Mouse (Mus musculus) heart, postnatal 14 days (tissue): ENCODE measurements at regions not wholly inside any gene's neighbourhood (a gene's known extent, or its start where the extent isn't known, plus 50 kb on each side); places are given as distances from the start of the nearest gene placed in this dataset.
"Not testable (repeated sequence)": the region's sequence is repeated elsewhere in the genome, so short reads cannot be mapped to it uniquely, and the experiment has no call there.

ENCODE experiments used
- DNase-seq, 2 experiments: peaks; one replicate each; pipeline ENCODE4 v3.0.0; 2021 to 2022
- intact Hi-C: fragments of 180-260 bp; cut with DNase I; formaldehyde crosslinking; loops from one replicate; pipeline ENCODE4 v1.15.1; 2025

DNA sequence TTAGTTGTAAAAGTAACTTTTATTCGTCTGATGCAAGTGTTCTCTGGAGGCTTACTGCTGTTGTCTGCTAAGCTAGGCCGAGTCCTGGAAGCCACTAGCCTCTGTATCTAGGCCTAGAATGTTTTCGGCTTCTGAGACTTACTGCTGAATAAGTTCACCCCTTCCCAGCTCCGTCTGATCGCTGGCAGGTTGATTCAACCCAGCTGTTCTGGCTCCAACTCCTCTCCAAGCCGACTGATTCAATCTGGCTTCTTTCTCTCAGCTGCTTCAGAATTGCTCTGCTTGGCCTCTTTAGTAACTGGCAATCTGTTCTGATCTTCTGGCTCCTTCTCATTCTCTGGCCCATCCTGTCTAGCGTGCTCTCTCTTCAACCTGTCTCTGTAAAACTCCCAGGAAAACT is 285.6 kb downstream of the Vrk1 start:
- DNase-seq = no peak
- intact Hi-C loops = no loop called here

DNA sequence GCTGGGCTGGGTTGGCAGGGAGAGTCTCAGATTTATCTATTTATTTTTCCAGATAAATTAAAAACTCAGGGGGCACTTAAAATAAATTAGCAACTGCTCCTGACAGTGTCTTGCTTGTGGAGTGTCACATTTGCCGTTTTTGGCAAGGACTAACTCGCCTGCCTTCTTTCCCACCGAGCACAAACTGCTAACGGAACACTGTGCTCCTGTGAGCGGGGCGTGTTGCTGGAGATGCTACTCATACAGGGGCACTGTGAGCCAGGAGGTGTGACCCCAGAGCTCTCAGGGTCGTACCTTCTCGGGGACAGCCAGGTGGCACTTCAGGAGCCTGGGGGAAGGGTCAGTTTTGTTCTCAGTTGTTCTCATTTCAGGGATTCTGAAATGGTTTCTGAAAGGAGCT is 292.6 kb downstream of the Vrk1 start:
- DNase-seq = no peak
- intact Hi-C loops = no loop called here

DNA sequence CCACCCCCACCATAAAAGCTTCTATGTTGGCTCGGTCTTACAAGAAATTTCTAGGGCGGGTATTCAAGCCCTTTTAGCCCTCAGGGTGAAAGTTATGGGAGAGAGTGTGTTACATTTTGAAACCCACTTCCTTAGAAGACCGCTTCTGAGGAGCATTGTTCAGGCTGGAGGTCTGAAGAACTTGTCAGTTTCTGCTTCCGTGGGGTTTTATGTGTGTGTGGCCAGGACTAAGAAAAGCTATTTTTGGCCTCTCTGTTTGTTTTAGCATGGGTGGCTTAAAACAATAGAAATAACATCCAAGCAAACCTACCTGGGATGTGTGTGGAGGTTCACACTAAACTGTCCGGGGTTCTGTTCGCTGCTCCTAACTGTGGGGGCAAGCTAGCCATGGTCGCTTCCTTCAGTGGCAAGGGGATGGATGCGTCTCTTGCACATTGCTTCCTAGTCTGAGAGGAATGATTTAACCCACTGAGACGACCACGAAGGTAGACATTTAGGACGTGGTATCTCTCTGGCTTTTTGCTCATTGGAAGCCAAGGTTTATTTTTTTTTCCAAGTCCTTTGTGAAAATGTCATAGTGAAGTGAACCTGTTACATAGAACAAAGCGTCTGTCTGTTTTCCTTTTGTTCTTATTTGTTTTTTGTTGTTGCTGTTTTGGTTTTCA is 298.4 kb downstream of the Vrk1 start:
- DNase-seq = no peak

DNA sequence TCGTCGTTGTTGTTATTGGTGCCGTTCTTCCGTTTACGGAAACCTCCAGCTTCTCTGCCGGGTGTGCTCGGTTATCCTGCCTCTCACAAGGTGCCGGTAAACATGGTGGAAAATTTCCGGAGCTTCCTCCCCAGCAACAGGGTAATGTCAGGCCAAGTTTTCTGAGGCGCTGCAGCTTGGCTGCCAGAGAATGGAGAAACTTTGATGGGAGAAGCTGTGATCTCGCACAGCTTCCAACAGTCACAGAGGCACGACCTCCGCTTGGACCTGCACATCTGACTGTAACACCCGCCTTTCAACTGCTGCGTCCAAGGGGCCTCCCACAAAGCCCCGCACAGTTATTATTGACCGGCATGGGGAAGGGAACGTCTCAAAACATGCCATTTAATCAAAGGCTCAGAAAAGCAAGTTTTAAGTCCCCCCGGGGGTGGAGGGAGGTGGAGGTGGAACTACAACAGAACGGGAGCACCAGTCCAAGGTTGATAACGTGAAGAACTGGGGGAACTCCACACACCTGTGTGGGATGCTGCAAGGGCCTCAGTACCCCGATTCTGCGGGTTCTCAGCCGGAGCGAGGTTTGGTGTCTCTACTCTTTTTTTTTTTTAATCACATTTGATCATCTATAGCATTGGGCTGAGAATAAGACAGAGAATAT is 299.1 kb downstream of the Vrk1 start:
- no peak for DNase-seq
- intact Hi-C loops = no loop called here

More for the DNA sequence above, 298.4 kb downstream of the Vrk1 start:
- intact Hi-C loops = no loop called here

DNA sequence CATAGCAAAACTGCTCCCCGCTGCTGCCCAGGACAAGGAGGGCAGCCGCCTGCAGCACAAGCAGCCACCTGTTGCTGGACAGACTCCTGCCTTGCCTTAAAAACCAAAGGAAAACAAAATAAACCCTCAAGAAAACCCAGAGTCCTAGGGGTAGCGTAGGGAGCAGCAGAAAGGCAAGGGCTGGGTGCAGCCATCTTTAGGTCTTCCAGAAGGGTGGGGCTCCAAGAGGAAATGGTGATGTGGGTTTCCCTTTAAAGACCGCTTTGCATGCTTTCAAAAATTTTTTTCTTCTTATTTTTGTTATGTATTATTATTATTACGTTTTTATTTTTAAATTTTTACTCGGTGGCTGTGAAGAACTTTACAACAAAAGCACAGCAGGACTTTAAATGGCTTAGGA is 300.1 kb downstream of the Vrk1 start:
- no peak for DNase-seq
- intact Hi-C loops = no loop called here

DNA sequence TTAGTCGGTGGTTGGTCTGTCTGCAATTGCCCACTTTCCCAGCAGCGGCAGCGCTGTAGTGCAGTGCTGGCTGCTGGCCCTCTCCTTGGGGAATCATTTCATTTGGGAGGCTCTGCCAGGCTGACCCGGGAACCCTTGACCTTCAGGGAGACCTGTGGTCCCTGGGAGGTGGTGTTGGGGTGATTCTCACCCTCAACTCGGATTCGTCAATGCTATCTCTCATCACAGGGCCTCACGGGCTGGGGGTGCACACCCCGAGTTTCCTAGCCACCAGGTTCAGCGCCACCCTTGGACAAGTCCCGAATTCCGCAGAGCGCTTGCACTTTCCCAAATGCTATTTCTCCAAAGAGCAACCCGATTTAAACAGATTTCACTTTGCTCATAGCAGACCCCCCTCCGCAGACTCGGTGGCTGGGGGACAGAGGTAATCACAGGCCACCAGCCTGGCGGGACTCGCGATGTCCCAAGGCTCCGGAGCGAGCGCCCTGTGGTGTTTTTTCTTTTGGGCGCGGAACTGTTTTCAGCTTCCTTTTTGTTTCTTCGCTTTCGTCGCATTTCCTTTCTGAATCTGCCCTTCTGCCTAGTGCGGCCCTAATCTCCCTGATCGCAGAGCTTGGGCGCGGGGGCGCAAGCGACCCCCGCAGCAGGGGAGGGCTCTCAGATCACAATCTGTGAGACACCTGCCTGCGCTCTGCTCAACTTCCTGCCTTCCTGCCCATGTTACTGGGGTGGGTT is 300.7 kb downstream of the Vrk1 start:
- intact Hi-C loops = no loop called here
- DNase-seq = peak; percentile 4 to 10

DNA sequence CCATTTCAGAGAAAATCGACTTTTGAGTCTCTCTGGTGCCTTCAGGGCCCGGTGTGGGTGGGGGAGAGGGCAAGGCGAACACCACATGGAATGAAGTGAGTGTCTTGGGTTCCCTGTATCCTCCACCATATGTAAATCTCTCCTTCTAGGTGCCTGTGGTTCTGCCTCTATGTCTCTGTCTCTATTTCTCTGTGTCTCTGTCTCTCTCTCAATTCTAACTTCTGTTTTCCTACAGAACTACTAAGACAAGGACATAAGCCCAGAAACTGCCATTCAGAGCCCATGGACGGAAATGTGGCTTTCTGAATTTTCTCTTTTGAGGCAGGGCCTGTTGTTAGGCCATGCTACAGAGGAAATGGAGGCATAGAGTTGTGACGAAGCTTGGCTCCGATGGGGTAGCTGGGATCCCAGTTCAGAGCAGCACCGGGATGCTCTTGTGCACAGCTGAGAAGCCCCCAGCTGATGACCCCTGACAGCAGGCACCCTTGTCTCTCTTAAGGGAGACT is 301.3 kb downstream of the Vrk1 start:
- DNase-seq = no peak
- intact Hi-C loops = no loop called here

DNA sequence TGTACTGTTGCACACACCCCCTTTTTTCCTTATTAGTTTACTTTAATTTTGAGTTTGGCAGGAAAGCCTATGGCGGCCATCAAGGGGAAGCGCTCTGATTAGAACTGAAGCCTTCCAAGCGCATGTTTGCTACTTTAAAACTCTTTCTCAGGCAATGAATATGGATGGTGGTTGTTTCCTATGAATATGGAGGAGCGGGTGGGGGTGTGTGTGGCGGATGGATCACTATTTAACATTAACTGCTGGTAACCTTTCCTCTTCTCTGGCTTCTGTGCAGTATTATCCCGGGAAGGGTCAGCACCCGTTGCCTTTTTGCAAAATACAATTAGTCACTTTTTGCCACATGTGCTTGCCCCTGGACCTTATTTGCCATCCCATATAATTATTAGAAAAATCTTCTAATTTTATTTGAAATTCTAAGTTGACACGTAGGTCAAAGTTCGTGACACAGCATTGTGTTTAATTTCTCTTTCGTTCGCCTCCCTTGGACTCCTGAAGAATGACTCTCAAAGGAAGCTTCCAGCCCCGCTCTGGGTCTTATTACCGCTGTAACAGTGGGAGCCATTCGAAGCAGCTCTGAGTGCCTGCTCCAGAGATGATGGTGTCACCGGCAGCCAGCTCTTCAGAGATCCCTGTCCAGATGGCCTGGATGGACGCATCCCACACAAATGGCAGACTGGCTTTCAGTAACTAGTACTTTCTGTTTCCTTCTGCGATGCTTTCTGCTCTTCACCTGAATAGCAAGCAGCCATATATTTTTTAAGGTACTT is 302.0 kb downstream of the Vrk1 start:
- intact Hi-C loops = no loop called here
- DNase-seq = no peak

DNA sequence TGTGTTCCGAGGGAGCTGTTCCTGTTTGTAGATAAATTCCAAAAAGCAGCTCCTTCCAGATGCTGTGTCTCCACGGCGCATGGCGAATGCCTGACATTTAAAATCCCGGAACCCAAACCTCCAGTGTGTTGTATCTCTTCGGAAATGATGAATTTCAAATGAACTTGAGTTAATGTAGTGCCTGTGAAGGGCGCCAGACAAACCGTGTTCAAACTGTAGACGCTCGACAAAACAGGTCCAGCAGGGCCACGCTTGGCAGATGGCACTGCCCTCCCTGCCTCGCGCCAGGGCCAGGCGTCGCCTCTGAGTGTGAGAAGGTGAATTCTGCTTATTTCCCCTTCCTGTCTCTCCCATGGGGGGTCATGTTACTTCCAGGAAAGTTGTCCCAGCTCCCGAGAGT is 307.7 kb downstream of the Vrk1 start:
- DNase-seq = no peak
- intact Hi-C loops = no loop called here

DNA sequence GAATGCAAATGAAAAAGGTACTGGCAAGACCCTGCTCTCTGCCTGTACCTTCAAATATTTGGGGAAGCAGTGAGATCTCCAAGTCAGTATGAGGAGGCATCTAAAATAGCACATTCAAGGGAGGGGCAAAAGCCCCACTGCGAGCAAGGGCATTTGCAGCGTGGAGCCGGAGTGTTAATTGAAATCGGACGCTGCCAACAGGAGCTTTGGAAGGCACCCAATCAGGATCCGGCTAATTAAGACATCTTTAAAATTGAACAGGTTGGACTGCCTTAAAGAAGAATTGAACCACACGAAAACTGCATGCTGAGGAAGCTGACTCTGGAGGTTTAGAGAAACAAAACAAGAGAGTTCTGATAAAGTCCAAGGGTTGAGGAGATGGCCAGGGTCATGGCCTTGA is 311.5 kb downstream of the Vrk1 start:
- intact Hi-C loops = no loop called here
- no peak for DNase-seq

DNA sequence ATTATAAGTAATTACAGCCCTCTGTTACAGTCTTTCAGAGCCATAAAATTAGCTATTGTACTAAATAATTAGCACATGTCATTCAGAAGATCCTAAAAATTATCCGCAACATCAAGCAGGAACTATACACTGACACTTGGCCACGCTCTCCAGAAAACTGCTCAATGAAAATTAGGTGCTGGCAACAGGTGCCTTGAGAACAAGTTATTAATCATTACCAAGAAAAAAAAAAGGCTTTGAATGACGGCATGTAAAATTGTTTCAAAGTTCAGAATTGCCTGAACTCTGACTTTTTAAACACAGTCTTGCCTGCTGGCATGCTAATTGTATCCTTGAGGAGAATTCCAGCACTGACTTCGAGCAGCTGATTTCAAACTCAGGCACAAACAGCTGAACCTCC is 316.6 kb downstream of the Vrk1 start:
- intact Hi-C loops = no loop called here
- no peak for DNase-seq

DNA sequence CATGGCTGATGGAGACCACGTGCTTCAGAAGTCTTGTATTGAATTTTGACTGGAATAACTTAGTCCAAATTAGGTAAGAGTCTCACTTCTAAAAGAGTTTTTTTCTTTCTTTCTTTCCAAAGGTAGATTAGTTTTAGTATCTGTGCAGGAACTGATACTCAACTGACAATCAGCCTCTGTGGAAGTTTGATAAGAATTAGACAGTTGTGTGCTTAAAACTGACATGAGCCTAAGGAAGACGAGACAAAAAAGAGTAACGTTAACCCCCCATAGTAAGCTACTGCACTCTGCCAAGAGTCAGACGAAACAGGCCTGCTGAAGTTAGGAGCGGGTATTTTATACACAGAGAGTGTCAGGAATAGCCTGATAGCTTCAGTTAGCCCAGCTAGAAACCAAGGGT is 317.3 kb downstream of the Vrk1 start:
- intact Hi-C loops = no loop called here

DNA sequence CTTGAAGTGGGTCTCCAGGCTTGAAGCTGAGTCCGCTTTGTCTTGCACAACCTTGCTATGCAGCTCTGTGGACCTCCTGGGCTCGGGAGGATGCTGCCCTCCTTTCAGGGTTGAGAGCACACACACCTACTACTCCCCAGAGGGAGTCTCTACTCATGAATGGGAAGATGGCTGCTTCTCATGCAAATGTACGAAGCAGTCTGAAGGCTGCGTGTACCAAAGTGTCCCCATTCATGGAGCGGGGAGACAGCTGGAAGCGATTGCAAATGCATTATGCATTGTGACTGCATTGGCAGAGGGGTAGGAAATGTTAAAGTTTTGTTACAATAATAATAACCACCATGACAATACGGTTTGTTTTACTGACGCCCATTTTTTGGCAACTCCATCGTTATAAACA is 347.8 kb downstream of the Vrk1 start:
- DNase-seq = no peak
- intact Hi-C loops = no loop called here

More for the DNA sequence above, 317.3 kb downstream of the Vrk1 start:
- no peak for DNase-seq

DNA sequence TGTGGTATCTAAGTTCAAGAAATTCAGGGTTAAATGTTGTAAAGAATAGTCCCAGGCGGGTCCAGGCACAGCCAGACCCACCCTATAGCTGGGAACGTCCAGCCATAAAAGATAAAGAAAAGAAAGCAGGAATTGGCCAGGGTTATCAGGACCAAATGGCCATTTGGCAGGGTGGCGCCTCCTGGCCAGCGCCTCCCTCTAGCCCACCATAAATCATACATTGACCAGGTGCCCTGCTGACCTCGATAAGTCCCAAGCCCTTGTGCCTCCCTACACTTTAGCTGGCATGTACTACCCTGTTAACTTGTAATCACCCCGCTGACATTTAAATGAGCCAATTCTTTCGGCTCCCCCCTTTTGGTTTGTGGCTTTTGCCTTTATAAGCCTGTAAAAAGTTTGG is 351.6 kb downstream of the Vrk1 start:
- DNase-seq, intact Hi-C loops: not testable (repeated sequence)

DNA sequence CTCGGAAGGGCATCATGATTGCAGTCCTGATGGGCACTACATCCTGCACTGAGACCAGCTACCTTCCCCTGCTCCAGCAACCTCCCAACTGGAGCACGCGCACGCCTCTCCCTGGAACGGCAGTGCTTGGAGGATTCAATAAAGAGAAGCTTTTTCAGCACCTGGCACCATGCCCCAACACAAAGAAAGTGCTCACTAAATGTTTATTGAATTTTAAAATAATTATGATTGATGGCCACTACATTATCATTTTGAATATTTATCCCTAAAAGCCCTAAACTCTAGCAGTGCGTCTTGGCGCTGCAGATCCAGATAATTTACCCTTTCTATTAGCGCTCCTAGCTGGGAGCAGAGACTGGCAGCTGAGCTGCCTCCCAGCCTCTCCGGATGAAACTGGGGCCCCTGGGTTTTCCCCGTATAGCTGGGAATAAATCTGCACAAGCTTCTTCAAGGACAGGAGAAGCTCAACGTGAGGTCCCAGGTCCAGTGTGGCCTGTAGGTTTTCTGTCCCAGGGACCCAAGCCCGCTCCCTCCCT is 364.9 kb downstream of the Vrk1 start:
- intact Hi-C loops = no loop called here
- no peak for DNase-seq

DNA sequence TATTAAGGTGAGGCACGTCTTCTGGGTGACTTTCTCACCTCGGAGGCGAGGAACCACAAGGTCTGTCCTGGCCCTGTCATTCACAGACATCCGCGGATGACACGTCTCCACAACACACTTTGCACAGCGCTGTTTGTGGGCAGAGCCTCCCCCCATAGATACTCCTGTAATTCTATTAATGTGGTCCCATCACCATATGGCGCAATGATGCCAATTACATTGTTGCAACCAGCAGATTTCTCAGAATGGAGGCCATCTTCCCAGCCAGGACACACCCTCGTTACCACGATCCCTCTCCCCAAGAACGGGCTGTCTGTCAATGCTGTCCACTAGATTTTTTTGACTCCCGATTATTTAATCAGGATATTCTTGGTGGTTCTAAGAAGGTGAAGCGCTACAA is 365.9 kb downstream of the Vrk1 start:
- intact Hi-C loops = no loop called here
- DNase-seq = no peak

DNA sequence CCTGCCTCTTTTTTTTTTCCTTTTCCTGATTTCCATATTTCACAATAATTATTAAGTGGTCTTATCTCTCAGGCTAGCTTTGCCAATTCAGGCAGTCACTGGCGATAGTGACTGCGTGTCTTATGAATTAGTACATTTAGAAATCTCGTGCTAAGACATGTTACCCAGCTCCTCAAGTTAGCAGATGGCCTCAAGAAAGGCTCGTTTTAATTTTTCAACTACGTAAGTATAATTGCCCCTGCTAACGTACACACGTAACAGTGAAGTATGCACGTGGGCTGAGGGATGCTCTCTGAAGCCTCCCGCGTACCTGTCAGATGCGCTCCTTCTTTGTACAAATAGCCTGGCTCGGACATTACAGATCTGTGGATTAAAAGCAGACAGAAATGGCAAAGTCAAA is 366.8 kb downstream of the Vrk1 start:
- no peak for DNase-seq
- intact Hi-C loops = no loop called here

DNA sequence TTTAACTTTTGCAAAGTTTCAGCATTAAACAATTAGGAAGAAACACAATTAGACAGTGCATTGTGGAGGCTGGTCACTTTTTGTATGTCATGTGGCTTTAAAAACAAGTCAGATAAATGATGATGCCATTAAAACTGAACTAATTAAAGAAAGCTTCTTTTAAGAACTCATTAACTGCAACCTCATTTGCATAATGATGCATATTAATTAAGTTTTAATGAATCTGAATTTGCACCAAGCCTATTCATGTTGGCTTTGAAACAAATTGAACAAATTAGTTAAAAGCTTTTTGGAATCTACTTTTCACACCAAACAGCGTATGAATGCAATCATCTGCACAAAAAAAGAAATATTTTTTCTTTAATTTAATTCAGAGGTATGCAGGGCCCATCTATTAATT is 367.3 kb downstream of the Vrk1 start:
- intact Hi-C loops = no loop called here
- DNase-seq = no peak

DNA sequence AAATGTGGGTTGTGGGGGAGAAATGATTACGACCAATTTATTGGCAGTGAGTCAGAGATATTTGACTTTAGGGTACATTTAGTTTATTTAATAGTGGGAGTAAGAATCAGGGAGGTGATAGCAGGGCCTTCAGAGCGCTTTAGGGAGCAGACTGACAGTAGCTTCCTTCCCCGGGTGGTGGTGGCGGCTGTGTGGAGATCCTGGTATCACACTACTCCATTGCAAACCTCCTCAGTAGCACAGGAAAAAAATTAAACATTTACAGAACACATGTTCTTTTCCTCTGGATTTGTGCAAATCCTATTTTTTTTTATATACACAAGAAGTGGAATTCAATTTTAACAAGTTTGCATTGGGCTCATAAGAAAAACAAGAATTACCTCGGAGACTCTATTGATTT is 367.7 kb downstream of the Vrk1 start:
- DNase-seq = no peak
- intact Hi-C loops = no loop called here

DNA sequence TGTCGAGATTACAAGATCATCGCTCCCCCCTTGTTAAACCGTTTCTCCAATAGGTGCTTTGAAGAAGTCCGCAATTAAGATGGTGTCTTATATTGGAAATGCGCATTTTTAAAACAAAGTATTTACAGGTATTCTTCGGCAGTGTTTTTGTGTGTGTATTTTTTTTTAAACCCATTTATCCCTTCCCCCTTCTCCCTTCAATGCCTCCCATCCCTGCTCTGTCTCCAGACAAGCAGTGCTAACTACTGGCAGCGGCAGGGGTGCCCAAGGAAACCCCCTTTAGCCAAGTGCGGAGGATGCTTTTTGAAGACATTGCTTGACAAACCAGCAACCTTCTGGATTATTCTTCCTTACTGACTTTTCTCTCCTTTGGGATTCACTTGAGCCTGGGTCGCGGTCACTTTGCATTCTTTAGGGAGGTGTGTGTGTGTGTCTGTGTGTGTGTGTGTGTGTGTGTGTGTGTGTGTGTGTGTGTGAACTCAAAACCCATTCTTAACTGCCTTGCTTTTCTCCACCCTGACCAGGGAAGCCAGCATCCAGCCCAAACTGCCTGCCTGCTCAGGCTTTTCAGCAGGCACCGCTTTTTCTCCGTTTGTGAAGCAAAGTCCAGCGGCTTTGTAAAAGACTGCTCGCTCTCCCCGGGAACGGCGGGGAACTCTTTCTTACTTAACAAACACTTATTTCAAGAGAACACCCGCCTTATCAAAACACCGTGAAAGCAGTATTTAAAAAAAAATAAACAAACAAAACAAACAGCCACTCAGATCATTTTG is 368.5 kb downstream of the Vrk1 start:
- intact Hi-C loops = no loop called here
- DNase-seq = no peak
